9 mouse cellular contexts compared by ENCODE assay signal in genomic region chr5:125391609-125392008, GRCm38 (mm10). TPM values are rescaled to one million over a fixed set of nuclear protein-coding genes. Genes with fewer than 3 reads are reported as not detected.
DNase-seq lines count a peak whose midpoint lies in the region; ATAC-seq lines count a peak whose summit lies in the region.
"Had no signal": no experiment of that assay in that cellular context is flagged by ENCODE, and none has a peak within 500 bp of the region (broad histone marks: within the 10 kb centered on the region; RNA-seq: fewer than 3 reads in every experiment).

No protein-coding gene starts in this region.

- H3K9me3 ChIP-seq in forebrain, embryonic 10.5 days = no peaks in the 10 kb centered on the region
- no peaks in the 10 kb centered on the region for H3K9me3 ChIP-seq in forebrain, embryonic 11.5 days (ENCODE audit: control insufficient read depth, low read length)
- no peaks in the 10 kb centered on the region for H3K9me3 ChIP-seq in hindbrain, embryonic 12.5 days (replicated peaks)

- no peak for DNase-seq in forebrain, embryonic 10.5 days (ENCODE audit: extremely low spot score, low spot score)
- DNase-seq in forebrain, embryonic 11.5 days (ENCODE audit: low spot score) = no peak
- DNase-seq in adrenal gland, postnatal 10 days = peak; percentile 85
- DNase-seq in frontal cortex, adult 2 months (ENCODE audit: extremely low spot score in 1 of 2, low spot score in 1 of 2) = peak; percentile 91 to 94
- DNase-seq in layer of hippocampus, adult 9-10 months (ENCODE audit: low spot score) = peak; percentile 80
- DNase-seq in lung, postnatal 14 days = peak; percentile 81
- DNase-seq in embryo, embryonic 11 days = no peak

- H3K27ac ChIP-seq in forebrain, embryonic 10.5 days = peak overlapping the region; percentile 96
- H3K27ac ChIP-seq in forebrain, embryonic 11.5 days (ENCODE audit: low read depth, low read length) = no peak overlapping the region
- H3K27ac ChIP-seq in hindbrain, embryonic 12.5 days = 0 out of 2 replicates have a peak overlapping the region, but pooled peaks have one; percentile 100

- H3K9ac ChIP-seq in forebrain, embryonic 11.5 days (ENCODE audit: low read length) = no peak overlapping the region
- H3K9ac ChIP-seq in hindbrain, embryonic 12.5 days = no peak overlapping the region

- H3K4me2 ChIP-seq in forebrain, embryonic 11.5 days (ENCODE audit: low read depth, low read length, severe bottlenecking) = no peak overlapping the region
- no peak overlapping the region for H3K4me2 ChIP-seq in hindbrain, embryonic 12.5 days (replicated peaks)

- peaks cover 13% of the 10 kb centered on the region for H3K36me3 ChIP-seq in forebrain, embryonic 10.5 days (replicated peaks)
- H3K36me3 ChIP-seq in forebrain, embryonic 11.5 days (ENCODE audit: control insufficient read depth, insufficient read depth, low read length) = no peaks in the 10 kb centered on the region
- no peaks in the 10 kb centered on the region for H3K36me3 ChIP-seq in hindbrain, embryonic 12.5 days

- H3K4me3 ChIP-seq in forebrain, embryonic 10.5 days = no peak overlapping the region
- no peak overlapping the region for H3K4me3 ChIP-seq in forebrain, embryonic 11.5 days (ENCODE audit: low read depth, low read length)
- no peak overlapping the region for H3K4me3 ChIP-seq in hindbrain, embryonic 12.5 days

- no peak for ATAC-seq in forebrain, embryonic 11.5 days (replicated peaks; ENCODE audit: low FRiP score)
- ATAC-seq in hindbrain, embryonic 12.5 days (ENCODE audit: low FRiP score) = no peak

- 89% methylated on average over 5 of the region's 5 CpGs for WGBS in forebrain, embryonic 10.5 days
- 91% methylated on average over 5 of the region's 5 CpGs for WGBS in forebrain, embryonic 11.5 days
- WGBS in hindbrain, embryonic 12.5 days = 86% methylated on average over 5 of the region's 5 CpGs

- peaks cover 49% of the 10 kb centered on the region for H3K4me1 ChIP-seq in forebrain, embryonic 10.5 days
- H3K4me1 ChIP-seq in forebrain, embryonic 11.5 days (replicated peaks; ENCODE audit: control insufficient read depth, insufficient read depth, low read length) = peaks cover 18% of the 10 kb centered on the region
- H3K4me1 ChIP-seq in hindbrain, embryonic 12.5 days = peaks cover 35% of the 10 kb centered on the region

- H3K27me3 ChIP-seq in forebrain, embryonic 10.5 days (ENCODE audit: poor library complexity, severe bottlenecking) = no peaks in the 10 kb centered on the region
- H3K27me3 ChIP-seq in forebrain, embryonic 11.5 days (ENCODE audit: control insufficient read depth, insufficient read depth, low read length) = no peaks in the 10 kb centered on the region
- H3K27me3 ChIP-seq in hindbrain, embryonic 12.5 days = no peaks in the 10 kb centered on the region

RNA-seq across cellular contexts. Expression of gene Ubc, which starts 1.6 kb away (rescaled TPM):
- 931 and 967 TPM in 2 replicates for polyA plus RNA-seq in forebrain, embryonic 10.5 days (2016; fragmentation: Nextera tagmentation; extraction: Ambion mirVana)
- 1,042 and 1,121 TPM in 2 replicates for polyA plus RNA-seq in forebrain, embryonic 11.5 days (2014; fragmentation: Nextera tagmentation; extraction: Ambion mirVana)
- 1,000 to 10,000 TPM; 1,039 to 1,045 TPM for total RNA-seq in adrenal gland, postnatal 10 days (2021)
- polyA plus RNA-seq in frontal cortex, adult 2 months (2012; rRNA removed) = 699 and 744 TPM in 2 replicates
- 1,117 and 1,167 TPM in 2 replicates for polyA plus RNA-seq in hindbrain, embryonic 12.5 days (2016; fragmentation: Nextera tagmentation; extraction: Ambion mirVana)

RNA-seq across cellular contexts. Expression of gene Gm10382, which starts 2.5 kb away (rescaled TPM):
- polyA plus RNA-seq in forebrain, embryonic 10.5 days (2016; fragmentation: Nextera tagmentation; extraction: Ambion mirVana) = 0.21 and 0.38 TPM in 2 replicates
- 0.23 and 0.65 TPM in 2 replicates for polyA plus RNA-seq in forebrain, embryonic 11.5 days (2014; fragmentation: Nextera tagmentation; extraction: Ambion mirVana)
- total RNA-seq in adrenal gland, postnatal 10 days (2021) = under 1 TPM; 0.21 to 0.24 TPM
- polyA plus RNA-seq in frontal cortex, adult 2 months (2012; rRNA removed) = 0.22 and 0.40 TPM in 2 replicates
- polyA plus RNA-seq in hindbrain, embryonic 12.5 days (2016; fragmentation: Nextera tagmentation; extraction: Ambion mirVana) = 0.58 and 0.82 TPM in 2 replicates
- polyA plus RNA-seq: large intestine, adult 2 months had no signal

RNA-seq across cellular contexts. Expression of gene Dhx37, which starts 42.3 kb away (rescaled TPM):
- polyA plus RNA-seq in forebrain, embryonic 10.5 days (2016; fragmentation: Nextera tagmentation; extraction: Ambion mirVana) = 21.4 and 22.2 TPM in 2 replicates
- polyA plus RNA-seq in forebrain, embryonic 11.5 days (2014; fragmentation: Nextera tagmentation; extraction: Ambion mirVana) = 15.7 and 16.4 TPM in 2 replicates
- total RNA-seq in adrenal gland, postnatal 10 days (2021) = 10 to 100 TPM; 11.2 to 12.2 TPM
- polyA plus RNA-seq in frontal cortex, adult 2 months (2012; rRNA removed) = 12.4 and 17.2 TPM in 2 replicates
- polyA plus RNA-seq in hindbrain, embryonic 12.5 days (2016; fragmentation: Nextera tagmentation; extraction: Ambion mirVana) = 16.7 and 18.0 TPM in 2 replicates

RNA-seq across cellular contexts. Expression of gene Bri3bp, which starts 49.8 kb away (rescaled TPM):
- 56.5 and 57.6 TPM in 2 replicates for polyA plus RNA-seq in forebrain, embryonic 10.5 days (2016; fragmentation: Nextera tagmentation; extraction: Ambion mirVana)
- polyA plus RNA-seq in forebrain, embryonic 11.5 days (2014; fragmentation: Nextera tagmentation; extraction: Ambion mirVana) = 44.1 TPM in 2 replicates
- total RNA-seq in adrenal gland, postnatal 10 days (2021) = 10 to 100 TPM; 31.6 to 37.1 TPM
- 31.6 and 34.1 TPM in 2 replicates for polyA plus RNA-seq in frontal cortex, adult 2 months (2012; rRNA removed)
- polyA plus RNA-seq in hindbrain, embryonic 12.5 days (2016; fragmentation: Nextera tagmentation; extraction: Ambion mirVana) = 38.1 and 39.9 TPM in 2 replicates

RNA-seq across cellular contexts. Expression of gene Scarb1, which starts 50.7 kb away (rescaled TPM):
- 51.3 and 54.5 TPM in 2 replicates for polyA plus RNA-seq in forebrain, embryonic 10.5 days (2016; fragmentation: Nextera tagmentation; extraction: Ambion mirVana)
- 43.7 and 45.7 TPM in 2 replicates for polyA plus RNA-seq in forebrain, embryonic 11.5 days (2014; fragmentation: Nextera tagmentation; extraction: Ambion mirVana)
- 1,000 to 10,000 TPM in 1 of 2 experiments, 100 to 1,000 TPM in 1; 506 to 1,242 TPM for total RNA-seq in adrenal gland, postnatal 10 days (2021)
- 34.1 and 37.7 TPM in 2 replicates for polyA plus RNA-seq in frontal cortex, adult 2 months (2012; rRNA removed)
- 28.6 and 29.7 TPM in 2 replicates for polyA plus RNA-seq in hindbrain, embryonic 12.5 days (2016; fragmentation: Nextera tagmentation; extraction: Ambion mirVana)

Comparison
In these comparisons a context has a peak if more than half of its experiments do, and no peak if none do; other contexts are left out.
1. DNase-seq: peak in adrenal gland, postnatal 10 days (single experiment), frontal cortex, adult 2 months (2 of 2), layer of hippocampus, adult 9-10 months (single experiment) and lung, postnatal 14 days (single experiment); none in forebrain, embryonic 10.5 days (single experiment), forebrain, embryonic 11.5 days (single experiment) and embryo, embryonic 11 days (single experiment).